Mouse (Mus musculus): ENCODE measurements around the gene Ankrd61.

The Ankrd61 gene

GRCm38 (mm10) chr5:143892255-143892886 lies 5.1 kb downstream of the Ankrd61 start:
- no peak for DNase-seq (ENCODE audit: low spot score)

GRCm38 (mm10) chr5:143890741-143891140 lies 6.7 kb downstream of the Ankrd61 start:
- no peak for DNase-seq (ENCODE audit: low spot score)

- DNase-seq (ENCODE audit: low spot score) = no peak
These were observed 12.2 kb downstream of the Ankrd61 start for GRCm38 (mm10) chr5:143885274-143885673.

GRCm38 (mm10) chr5:143874571-143874970 lies 22.9 kb downstream of the Ankrd61 start:
- no peak for DNase-seq (ENCODE audit: low spot score)

- no peak for DNase-seq (ENCODE audit: low spot score)
These were observed 25.8 kb downstream of the Ankrd61 start for GRCm38 (mm10) chr5:143871547-143872169.
